Mouse (Mus musculus): Measurements from ENCODE around the gene Slc22a18.

GRCm38 (mm10) chr7:143536251-143536650 lies 62.7 kb downstream of the Slc22a18 start:
- no peak for TF ChIP-seq CTCF (IDR thresholded peaks at IDR 0.05; ENCODE audit: control insufficient read depth, insufficient read depth, low read length)
- TF ChIP-seq POLR2A (IDR thresholded peaks at IDR 0.05; ENCODE audit: borderline replicate concordance, control insufficient read depth, low read depth, low read length), result no peak
